Mouse (Mus musculus) neural tube, embryonic 11.5 days (tissue): ENCODE measurements around the gene Exosc6. TPM values are rescaled to one million over a fixed set of nuclear protein-coding genes. Genes with fewer than 3 reads are reported as not detected.

Source experiments
- ATAC-seq: fragments of 200-750 bp; cut with Nextera tagmentation; 2 replicates; pipeline ENCODE4 v1.8.0; 2017; ENCODE audit warnings: moderate number of reproducible peaks, mild to moderate bottlenecking, moderate TSS enrichment, moderate library complexity; ENCODE audit not compliant: insufficient read depth, low FRiP score, low TSS enrichment
- DNase-seq: peaks from one replicate; pipeline ENCODE4 v3.0.0-alpha.2; 2015; ENCODE audit warnings: low spot score
- H3K27ac ChIP-seq: fragments of 300-500 bp; sonication (generic); 2 replicates; pipeline ENCODE4 v1.5.1; 2014; ENCODE audit warnings: low read depth, mild to moderate bottlenecking, low read length
- H3K27me3 ChIP-seq: fragments of 300-500 bp; sonication (generic); 2 replicates; pipeline ENCODE4 v1.6.1; 2014; ENCODE audit warnings: mild to moderate bottlenecking, low read length, mixed read lengths; ENCODE audit not compliant: control insufficient read depth, insufficient read depth
- H3K36me3 ChIP-seq: fragments of 300-500 bp; sonication (generic); 2 replicates; pipeline ENCODE4 v1.6.1; 2014; ENCODE audit warnings: mild to moderate bottlenecking, low read length, moderate library complexity, mixed read lengths; ENCODE audit not compliant: control insufficient read depth, insufficient read depth
- H3K4me1 ChIP-seq: fragments of 300-500 bp; sonication (generic); 2 replicates; pipeline ENCODE4 v1.6.1; 2014; ENCODE audit warnings: low read length, mixed read lengths; ENCODE audit not compliant: control insufficient read depth, insufficient read depth
- H3K4me2 ChIP-seq: fragments of 300-500 bp; sonication (generic); 2 replicates; pipeline ENCODE4 v1.6.1; 2014; ENCODE audit warnings: low read depth, mild to moderate bottlenecking, moderate library complexity
- H3K4me3 ChIP-seq: fragments of 300-500 bp; sonication (generic); 2 replicates; pipeline ENCODE4 v1.5.1; 2014; ENCODE audit warnings: low read depth, low read length
- H3K9ac ChIP-seq: fragments of 300-500 bp; sonication (generic); 2 replicates; pipeline ENCODE4 v1.6.1; 2014; ENCODE audit warnings: mild to moderate bottlenecking, low read length
- H3K9me3 ChIP-seq: fragments of 300-500 bp; sonication (generic); 2 replicates; pipeline ENCODE4 v1.6.1; 2016; ENCODE audit warnings: low read length; ENCODE audit not compliant: control insufficient read depth
- WGBS: fragments of 180-500 bp; shearing (Covaris S2); extraction: QIAGEN DNeasy Blood & Tissue Kit; methylation state at CpG from one replicate; pipeline ENCODE4 v1.1.7; 2014; 5-methylcytosine and 5-hydroxymethylcytosine counted together
- polyA plus RNA-seq: library from polyadenylated mRNA; unstranded; fragments of >200 nt; fragmentation: Nextera tagmentation; extraction: Ambion mirVana; gene quantifications from 2 replicates; pipeline ENCODE4 v1.2.1, GENCODE M21; 2014

Gene Exosc6
- polyA plus RNA-seq, 1 experiment from 2014 or later = 11.4 TPM

- WGBS = 6% methylated on average over 37 of the region's 37 CpGs
- 0 out of 2 replicates have a peak, but pooled peaks cover 3% of the 10 kb centered on the region for H3K36me3 ChIP-seq
- H3K4me2 ChIP-seq = peak overlapping the region; percentile 71
Observed at GRCm38 (mm10) chr8:111033482-111034215, 22.5 kb upstream of the Exosc6 start.

GRCm38 (mm10) chr8:111034276-111034675, 21.9 kb upstream of the Exosc6 start:
- peak; percentile 56 for DNase-seq
- ATAC-seq = peak; percentile 18
- Histone ChIP-seq H3K4me3 (peak overlapping the region; percentile 69), H3K9me3 (no peaks in the 10 kb centered on the region), H3K27ac (no peak overlapping the region), H3K27me3 (no peaks in the 10 kb centered on the region), H3K36me3 (peaks cover 9% of the 10 kb centered on the region), H3K4me2 (peak overlapping the region; percentile 71), H3K9ac (peak overlapping the region; percentile 74), H3K4me1 (peaks cover 11% of the 10 kb centered on the region)
- WGBS = 20% methylated on average over 12 of the region's 12 CpGs

More at GRCm38 (mm10) chr8:111033482-111034215, 22.5 kb upstream of the Exosc6 start:
- ATAC-seq (peak; percentile 100), DNase-seq (peak; percentile 95)
- peak overlapping the region; percentile 72 for H3K27ac ChIP-seq
- H3K9ac ChIP-seq = peak overlapping the region; percentile 74
- H3K4me1 ChIP-seq = peaks cover 11% of the 10 kb centered on the region
- no peaks in the 10 kb centered on the region for H3K27me3 ChIP-seq
- peak overlapping the region; percentile 69 for H3K4me3 ChIP-seq
- H3K9me3 ChIP-seq = no peaks in the 10 kb centered on the region

- DNase-seq (no peak), ATAC-seq (no peak)
- H3K4me2 ChIP-seq = no peak overlapping the region
- H3K4me1 ChIP-seq = peaks cover 11% of the 10 kb centered on the region
- no peak overlapping the region for H3K27ac ChIP-seq
- no peaks in the 10 kb centered on the region for H3K9me3 ChIP-seq
- WGBS = 95% methylated on average over 15 of the region's 15 CpGs
- no peak overlapping the region for H3K9ac ChIP-seq
- H3K36me3 ChIP-seq = peaks cover 17% of the 10 kb centered on the region
- H3K4me3 ChIP-seq = no peak overlapping the region
- H3K27me3 ChIP-seq = no peaks in the 10 kb centered on the region
Observed at GRCm38 (mm10) chr8:111036591-111036990, 19.5 kb upstream of the Exosc6 start.

GRCm38 (mm10) chr8:111042546-111042945, 13.6 kb upstream of the Exosc6 start:
- Histone ChIP-seq H3K9me3 (no peaks in the 10 kb centered on the region), H3K4me1 (no peaks in the 10 kb centered on the region), H3K9ac (no peak overlapping the region), H3K4me2 (no peak overlapping the region), H3K4me3 (no peak overlapping the region), H3K27ac (no peak overlapping the region), H3K36me3 (peaks cover 50% of the 10 kb centered on the region), H3K27me3 (no peaks in the 10 kb centered on the region)
- 97% methylated on average over 19 of the region's 19 CpGs for WGBS
- no peak for ATAC-seq
- no peak for DNase-seq

GRCm38 (mm10) chr8:111044003-111044734, 12.0 kb upstream of the Exosc6 start:
- H3K27ac ChIP-seq = no peak overlapping the region
- 50% methylated on average over 2 of the region's 2 CpGs for WGBS
- H3K27me3 ChIP-seq = no peaks in the 10 kb centered on the region
- H3K9me3 ChIP-seq = no peaks in the 10 kb centered on the region
- ATAC-seq (no peak), DNase-seq (no peak)
- no peaks in the 10 kb centered on the region for H3K4me1 ChIP-seq
- no peak overlapping the region for H3K9ac ChIP-seq
- no peak overlapping the region for H3K4me3 ChIP-seq
- peaks cover 47% of the 10 kb centered on the region for H3K36me3 ChIP-seq
- H3K4me2 ChIP-seq = no peak overlapping the region

GRCm38 (mm10) chr8:111048694-111049093, 7.4 kb upstream of the Exosc6 start:
- no peaks in the 10 kb centered on the region for H3K9me3 ChIP-seq
- no peak for ATAC-seq
- no peak overlapping the region for H3K4me3 ChIP-seq
- H3K4me1 ChIP-seq = no peaks in the 10 kb centered on the region
- no peak overlapping the region for H3K27ac ChIP-seq
- H3K4me2 ChIP-seq = no peak overlapping the region
- 97% methylated on average over 2 of the region's 2 CpGs for WGBS
- H3K36me3 ChIP-seq = peaks cover 48% of the 10 kb centered on the region
- H3K9ac ChIP-seq = no peak overlapping the region
- no peaks in the 10 kb centered on the region for H3K27me3 ChIP-seq
- DNase-seq = no peak

- Histone ChIP-seq H3K27me3 (no peaks in the 10 kb centered on the region), H3K27ac (no peak overlapping the region), H3K36me3 (peaks cover 51% of the 10 kb centered on the region), H3K9me3 (no peaks in the 10 kb centered on the region), H3K4me3 (no peak overlapping the region), H3K9ac (no peak overlapping the region), H3K4me1 (no peaks in the 10 kb centered on the region), H3K4me2 (no peak overlapping the region)
- ATAC-seq (no peak), DNase-seq (no peak)
- 94% methylated on average over 7 of the region's 7 CpGs for WGBS
Observed at GRCm38 (mm10) chr8:111049106-111049505, 7.0 kb upstream of the Exosc6 start.

GRCm38 (mm10) chr8:111053827-111054518, 2.2 kb upstream of the Exosc6 start:
- Histone ChIP-seq H3K4me1 (peaks cover 9% of the 10 kb centered on the region), H3K27ac (no peak overlapping the region), H3K9me3 (no peaks in the 10 kb centered on the region), H3K9ac (no peak overlapping the region), H3K4me3 (no peak overlapping the region), H3K4me2 (no peak overlapping the region), H3K27me3 (no peaks in the 10 kb centered on the region), H3K36me3 (peaks cover 48% of the 10 kb centered on the region)
- WGBS = 97% methylated on average over 12 of the region's 12 CpGs
- DNase-seq = no peak
- no peak for ATAC-seq
